Mouse (Mus musculus): ENCODE measurements around the gene Nkx2-3. TPM values are rescaled to one million over a fixed set of nuclear protein-coding genes. Genes with fewer than 3 reads are reported as not detected.

Nkx2-3 gene
- polyA plus RNA-seq, 1 experiment from 2014 or later = 1.2 TPM

- WGBS (ENCODE audit: insufficient replicate concordance) = 1% methylated on average over 11 of the region's 11 CpGs
- Histone ChIP-seq H3K9ac (no peak overlapping the region), H3K9me3 (replicated peaks) (no peaks in the 10 kb centered on the region), H3K27me3 (replicated peaks) (peaks cover 98% of the 10 kb centered on the region), H3K4me1 (peaks cover 24% of the 10 kb centered on the region), H3K4me3 (no peak overlapping the region), H3K36me3 (no peaks in the 10 kb centered on the region), H3K27ac (no peak overlapping the region), H3K4me2 (no peak overlapping the region)
- ATAC-seq = no peak
Observed at GRCm38 (mm10) chr19:43607842-43608680, 4.1 kb upstream of the Nkx2-3 start.

GRCm38 (mm10) chr19:43608711-43609457, 3.2 kb upstream of the Nkx2-3 start:
- ATAC-seq = no peak
- Histone ChIP-seq H3K4me3 (no peak overlapping the region), H3K27ac (no peak overlapping the region), H3K9me3 (replicated peaks) (no peaks in the 10 kb centered on the region), H3K4me2 (no peak overlapping the region), H3K9ac (no peak overlapping the region), H3K27me3 (replicated peaks) (peaks cover 98% of the 10 kb centered on the region), H3K36me3 (no peaks in the 10 kb centered on the region), H3K4me1 (peaks cover 24% of the 10 kb centered on the region)
- 15% methylated on average over 8 of the region's 8 CpGs for WGBS (ENCODE audit: insufficient replicate concordance)

GRCm38 (mm10) chr19:43609458-43610330, 2.4 kb upstream of the Nkx2-3 start:
- no peaks in the 10 kb centered on the region for H3K9me3 ChIP-seq (replicated peaks)
- 11% methylated on average over 25 of the region's 25 CpGs for WGBS (ENCODE audit: insufficient replicate concordance)
- 0 out of 2 replicates have a peak overlapping the region, but pooled peaks have one; percentile 6 for H3K4me2 ChIP-seq
- H3K27me3 ChIP-seq (replicated peaks) = peaks cover 98% of the 10 kb centered on the region
- ATAC-seq = no peak
- H3K27ac ChIP-seq = no peak overlapping the region
- H3K36me3 ChIP-seq = no peaks in the 10 kb centered on the region
- H3K4me1 ChIP-seq = peaks cover 32% of the 10 kb centered on the region
- H3K9ac ChIP-seq = no peak overlapping the region
- H3K4me3 ChIP-seq = no peak overlapping the region

GRCm38 (mm10) chr19:43610341-43610848, 1.7 kb upstream of the Nkx2-3 start:
- H3K9ac ChIP-seq = no peak overlapping the region
- H3K4me2 ChIP-seq = peak overlapping the region; percentile 6; the same call in 1 of the 2 replicates
- no peaks in the 10 kb centered on the region for H3K36me3 ChIP-seq
- H3K27me3 ChIP-seq (replicated peaks) = peaks cover 98% of the 10 kb centered on the region
- H3K4me3 ChIP-seq = no peak overlapping the region
- H3K4me1 ChIP-seq = peaks cover 38% of the 10 kb centered on the region
- 1% methylated on average over 32 of the region's 32 CpGs for WGBS (ENCODE audit: insufficient replicate concordance)
- H3K27ac ChIP-seq = no peak overlapping the region
- no peaks in the 10 kb centered on the region for H3K9me3 ChIP-seq (replicated peaks)
- no peak for ATAC-seq

- peaks cover 40% of the 10 kb centered on the region for H3K4me1 ChIP-seq
- no peaks in the 10 kb centered on the region for H3K9me3 ChIP-seq (replicated peaks)
- H3K36me3 ChIP-seq = no peaks in the 10 kb centered on the region
- no peak overlapping the region for H3K27ac ChIP-seq
- H3K4me3 ChIP-seq = no peak overlapping the region; the same call in 1 of the 2 replicates
- H3K4me2 ChIP-seq = 0 out of 2 replicates have a peak overlapping the region, but pooled peaks have one; percentile 6
- ATAC-seq = no peak
- no peak overlapping the region for H3K9ac ChIP-seq
- peaks cover 98% of the 10 kb centered on the region for H3K27me3 ChIP-seq (replicated peaks)
- WGBS (ENCODE audit: insufficient replicate concordance) = 28% methylated on average over 8 of the region's 8 CpGs
Observed at GRCm38 (mm10) chr19:43611110-43611509, 1.0 kb upstream of the Nkx2-3 start.

- Histone ChIP-seq H3K9ac (no peak overlapping the region), H3K9me3 (replicated peaks) (no peaks in the 10 kb centered on the region), H3K36me3 (no peaks in the 10 kb centered on the region), H3K4me2 (peak overlapping the region; percentile 49; the same call in 1 of the 2 replicates), H3K4me1 (peaks cover 45% of the 10 kb centered on the region), H3K27me3 (replicated peaks) (peaks cover 98% of the 10 kb centered on the region), H3K4me3 (no peak overlapping the region), H3K27ac (no peak overlapping the region)
- no peak for ATAC-seq
- WGBS (ENCODE audit: insufficient replicate concordance) = 17% methylated on average over 12 of the region's 12 CpGs
Observed at GRCm38 (mm10) chr19:43611561-43611960, 564 bp upstream of the Nkx2-3 start.

- Histone ChIP-seq H3K4me2 (peak overlapping the region; percentile 49), H3K36me3 (no peaks in the 10 kb centered on the region), H3K9me3 (replicated peaks) (no peaks in the 10 kb centered on the region), H3K4me1 (peaks cover 43% of the 10 kb centered on the region), H3K27me3 (replicated peaks) (peaks cover 98% of the 10 kb centered on the region), H3K4me3 (peak overlapping the region; percentile 31), H3K9ac (no peak overlapping the region), H3K27ac (no peak overlapping the region)
- no peak for ATAC-seq
- WGBS (ENCODE audit: insufficient replicate concordance) = 2% methylated on average over 23 of the region's 23 CpGs
Observed at GRCm38 (mm10) chr19:43612501-43612971, 411 bp downstream of the Nkx2-3 start.

GRCm38 (mm10) chr19:43613293-43614130, 1.4 kb downstream of the Nkx2-3 start:
- no peak for ATAC-seq
- no peaks in the 10 kb centered on the region for H3K36me3 ChIP-seq
- WGBS (ENCODE audit: insufficient replicate concordance) = 3% methylated on average over 26 of the region's 26 CpGs
- H3K4me1 ChIP-seq = peaks cover 43% of the 10 kb centered on the region
- H3K9ac ChIP-seq = no peak overlapping the region
- no peak overlapping the region for H3K4me2 ChIP-seq
- no peak overlapping the region for H3K27ac ChIP-seq
- peaks cover 99% of the 10 kb centered on the region for H3K27me3 ChIP-seq (replicated peaks)
- H3K9me3 ChIP-seq (replicated peaks) = no peaks in the 10 kb centered on the region
- no peak overlapping the region for H3K4me3 ChIP-seq

GRCm38 (mm10) chr19:43614341-43615073, 2.4 kb downstream of the Nkx2-3 start:
- Histone ChIP-seq H3K9me3 (replicated peaks) (no peaks in the 10 kb centered on the region), H3K36me3 (no peaks in the 10 kb centered on the region), H3K4me2 (peak overlapping the region; percentile 57), H3K27ac (no peak overlapping the region), H3K27me3 (replicated peaks) (peaks cover 100% of the 10 kb centered on the region), H3K4me1 (peaks cover 43% of the 10 kb centered on the region), H3K4me3 (peak overlapping the region; percentile 41), H3K9ac (no peak overlapping the region)
- ATAC-seq = no peak
- under 1% methylated on average over 68 of the region's 92 CpGs for WGBS (ENCODE audit: insufficient replicate concordance)

- Histone ChIP-seq H3K4me2 (peak overlapping the region; percentile 57), H3K36me3 (no peaks in the 10 kb centered on the region), H3K27ac (no peak overlapping the region), H3K9ac (no peak overlapping the region), H3K9me3 (replicated peaks) (no peaks in the 10 kb centered on the region), H3K4me1 (peaks cover 42% of the 10 kb centered on the region), H3K27me3 (replicated peaks) (peaks cover 100% of the 10 kb centered on the region), H3K4me3 (peak overlapping the region; percentile 41)
- WGBS (ENCODE audit: insufficient replicate concordance) = under 1% methylated on average over 20 of the region's 20 CpGs
- no peak for ATAC-seq
Observed at GRCm38 (mm10) chr19:43615074-43615445, 2.9 kb downstream of the Nkx2-3 start.
